Mouse (Mus musculus) limb, embryonic 14.5 days (tissue): ENCODE results near the gene Baiap2l2. TPM values are rescaled to one million over a fixed set of nuclear protein-coding genes. Genes with fewer than 3 reads are reported as not detected.

Experiments
- ATAC-seq: fragments of 200-750 bp; cut with Nextera tagmentation; 2 replicates; pipeline ENCODE4 v1.8.0; 2017; ENCODE audit warnings: low read depth, moderate number of reproducible peaks, moderate TSS enrichment; ENCODE audit not compliant: low FRiP score
- DNase-seq: peaks from one replicate; pipeline ENCODE4 v3.0.0-alpha.2; 2015; ENCODE audit warnings: low spot score
- H3K27ac ChIP-seq: fragments of 300-500 bp; sonication (generic); replicated peaks from 2 replicates; pipeline ENCODE4 v1.5.1; 2014; ENCODE audit warnings: low read depth, mild to moderate bottlenecking, low read length, moderate library complexity, mixed read lengths
- H3K27me3 ChIP-seq: fragments of 300-500 bp; sonication (generic); 2 replicates; pipeline ENCODE4 v1.6.1; 2014; ENCODE audit warnings: low read length, mixed read lengths; ENCODE audit not compliant: control insufficient read depth, insufficient read depth
- H3K36me3 ChIP-seq: fragments of 300-500 bp; sonication (generic); 2 replicates; pipeline ENCODE4 v1.6.1; 2014; ENCODE audit warnings: mild to moderate bottlenecking, low read length, moderate library complexity, mixed read lengths; ENCODE audit not compliant: control insufficient read depth, insufficient read depth
- H3K4me1 ChIP-seq: fragments of 300-500 bp; sonication (generic); 2 replicates; pipeline ENCODE4 v1.6.1; 2014; ENCODE audit warnings: antibody characterized with exemption, low read length, mixed read lengths; ENCODE audit not compliant: control insufficient read depth, insufficient read depth
- H3K4me2 ChIP-seq: fragments of 300-500 bp; sonication (generic); replicated peaks from 2 replicates; pipeline ENCODE4 v1.6.1; 2014; ENCODE audit warnings: low read depth, mild to moderate bottlenecking, low read length, moderate library complexity; ENCODE audit not compliant: severe bottlenecking
- H3K4me3 ChIP-seq: fragments of 300-500 bp; sonication (generic); replicated peaks from 2 replicates; pipeline ENCODE4 v1.5.1; 2014; ENCODE audit warnings: low read length
- H3K9ac ChIP-seq: fragments of 300-500 bp; sonication (generic); 2 replicates; pipeline ENCODE4 v1.6.1; 2014; ENCODE audit warnings: mild to moderate bottlenecking, low read depth, low read length, moderate library complexity; ENCODE audit not compliant: severe bottlenecking
- H3K9me3 ChIP-seq: fragments of 300-500 bp; sonication (generic); 2 replicates; pipeline ENCODE4 v1.6.1; 2016; ENCODE audit warnings: low read length; ENCODE audit not compliant: control insufficient read depth
- POLR2A ChIP-seq: fragments of 200-500 bp; IDR thresholded peaks from 2 replicates; pipeline ENCODE4 v1.8.0; 2012; ENCODE audit warnings: inconsistent platforms, mild to moderate bottlenecking, moderate library complexity, borderline replicate concordance; ENCODE audit not compliant: insufficient read depth, insufficient read length; ENCODE audit errors: extremely low read depth
- WGBS: fragments of 180-500 bp; shearing (Covaris S2); extraction: QIAGEN DNeasy Blood & Tissue Kit; methylation state at CpG from one replicate; pipeline ENCODE4 v1.1.7; 2014; 5-methylcytosine and 5-hydroxymethylcytosine counted together
- polyA plus RNA-seq, 2 experiments: library from polyadenylated mRNA; depleted of rRNA in 1 of 2; stranded (reverse) in 1 of 2; unstranded in 1 of 2; fragments of >200 nt; fragmentation: Nextera tagmentation in 1 of 2; extraction: Ambion mirVana in 1 of 2; gene quantifications; 2 replicates each; pipeline versions ENCODE4 v1.2.1 to v1.2.3; 2012 to 2014

Gene Baiap2l2
- polyA plus RNA-seq, 2 experiments: 8.5 to 11.7 TPM

- H3K27ac ChIP-seq: no peak overlapping the region
- no peaks in the 10 kb centered on the region for H3K4me1 ChIP-seq
- no peaks in the 10 kb centered on the region for H3K9me3 ChIP-seq
- no peak for ATAC-seq
- DNase-seq: no peak
- H3K36me3 ChIP-seq: 0 out of 2 replicates have a peak, but pooled peaks cover 4% of the 10 kb centered on the region
- TF ChIP-seq POLR2A: no peak
- 84% methylated on average over 9 of the region's 9 CpGs for WGBS
- H3K4me2 ChIP-seq: no peak overlapping the region
- H3K9ac ChIP-seq: no peak overlapping the region
- H3K27me3 ChIP-seq: no peaks in the 10 kb centered on the region
- H3K4me3 ChIP-seq: no peak overlapping the region
These were observed 7.4 kb upstream of the Baiap2l2 start for GRCm38 (mm10) chr15:79292779-79293178.

GRCm38 (mm10) chr15:79290340-79290739, 5.0 kb upstream of the Baiap2l2 start:
- H3K4me2 ChIP-seq: no peak overlapping the region
- no peak for TF ChIP-seq POLR2A
- H3K9ac ChIP-seq: no peak overlapping the region
- no peak overlapping the region for H3K27ac ChIP-seq
- no peaks in the 10 kb centered on the region for H3K27me3 ChIP-seq
- WGBS: 45% methylated on average over 3 of the region's 3 CpGs
- no peak overlapping the region for H3K4me3 ChIP-seq
- H3K4me1 ChIP-seq: no peaks in the 10 kb centered on the region
- ATAC-seq: no peak
- H3K36me3 ChIP-seq: peaks cover 18% of the 10 kb centered on the region
- DNase-seq: no peak
- no peaks in the 10 kb centered on the region for H3K9me3 ChIP-seq

GRCm38 (mm10) chr15:79289441-79289840, 4.1 kb upstream of the Baiap2l2 start:
- TF ChIP-seq POLR2A: no peak
- H3K36me3 ChIP-seq: peaks cover 18% of the 10 kb centered on the region
- H3K27ac ChIP-seq: no peak overlapping the region
- WGBS: 73% methylated on average over 12 of the region's 12 CpGs
- H3K27me3 ChIP-seq: no peaks in the 10 kb centered on the region
- H3K4me3 ChIP-seq: no peak overlapping the region
- no peak for DNase-seq
- no peak overlapping the region for H3K4me2 ChIP-seq
- H3K4me1 ChIP-seq: no peaks in the 10 kb centered on the region
- H3K9me3 ChIP-seq: no peaks in the 10 kb centered on the region
- no peak for ATAC-seq
- no peak overlapping the region for H3K9ac ChIP-seq

GRCm38 (mm10) chr15:79288387-79288786, 3.0 kb upstream of the Baiap2l2 start:
- Histone ChIP-seq H3K4me2 (no peak overlapping the region), H3K9ac (no peak overlapping the region), H3K27me3 (no peaks in the 10 kb centered on the region), H3K27ac (no peak overlapping the region), H3K36me3 (peaks cover 18% of the 10 kb centered on the region), H3K9me3 (no peaks in the 10 kb centered on the region), H3K4me3 (no peak overlapping the region), H3K4me1 (no peaks in the 10 kb centered on the region)
- 85% methylated on average over 3 of the region's 3 CpGs for WGBS
- ATAC-seq (no peak), DNase-seq (no peak)
- no peak for TF ChIP-seq POLR2A

GRCm38 (mm10) chr15:79287091-79287490, 1.8 kb upstream of the Baiap2l2 start:
- Histone ChIP-seq H3K27ac (no peak overlapping the region), H3K27me3 (no peaks in the 10 kb centered on the region), H3K9me3 (no peaks in the 10 kb centered on the region), H3K4me1 (no peaks in the 10 kb centered on the region), H3K36me3 (peaks cover 18% of the 10 kb centered on the region), H3K9ac (no peak overlapping the region), H3K4me3 (no peak overlapping the region), H3K4me2 (no peak overlapping the region)
- no peak for ATAC-seq
- DNase-seq: no peak
- no peak for TF ChIP-seq POLR2A
- 92% methylated on average over 7 of the region's 7 CpGs for WGBS

- Histone ChIP-seq H3K9ac (no peak overlapping the region), H3K4me3 (no peak overlapping the region), H3K9me3 (no peaks in the 10 kb centered on the region), H3K27me3 (no peaks in the 10 kb centered on the region), H3K36me3 (peaks cover 18% of the 10 kb centered on the region), H3K4me1 (no peaks in the 10 kb centered on the region), H3K4me2 (no peak overlapping the region), H3K27ac (no peak overlapping the region)
- DNase-seq: no peak
- no peak for ATAC-seq
- no peak for TF ChIP-seq POLR2A
- 86% methylated on average over 7 of the region's 7 CpGs for WGBS
These were observed 804 bp upstream of the Baiap2l2 start for GRCm38 (mm10) chr15:79286141-79286540.
